Mouse (Mus musculus) megakaryocyte, embryonic 14.5 days (primary cell): ENCODE measurements at regions not wholly inside any gene's neighbourhood (a gene's known extent, or its start where the extent isn't known, plus 50 kb on each side); places are given as distances from the start of the nearest gene placed in this dataset.
A peak's percentile ranks its signal among the peaks of the same experiment; 100 is the strongest.

Source experiments
- H3K27me3 ChIP-seq: replicated peaks from 2 replicates; pipeline ENCODE3; 2012; ENCODE audit warnings: inconsistent platforms
- H3K36me3 ChIP-seq: replicated peaks from 2 replicates; pipeline ENCODE3; 2012; ENCODE audit warnings: low read length, inconsistent platforms, mixed read lengths
- H3K4me1 ChIP-seq: 2 replicates; pipeline ENCODE4 v1.6.1; 2012; ENCODE audit warnings: inconsistent platforms
- H3K4me3 ChIP-seq: replicated peaks from 2 replicates; pipeline ENCODE3; 2012; ENCODE audit warnings: moderate library complexity, mild to moderate bottlenecking, inconsistent platforms
- H3K9me3 ChIP-seq: 2 replicates; pipeline ENCODE4 v1.6.1; 2012; ENCODE audit warnings: inconsistent platforms
- FLI1 ChIP-seq: IDR thresholded peaks from 2 replicates; pipeline ENCODE4 v1.6.1; 2012; ENCODE audit warnings: low read length, inconsistent platforms, mixed read lengths
- GATA1 ChIP-seq: IDR thresholded peaks from 3 replicates; pipeline ENCODE4 v1.6.1; 2012; ENCODE audit warnings: mixed read lengths, low read length, inconsistent platforms, borderline replicate concordance

- Histone ChIP-seq H3K4me3 (peak overlapping the region; percentile 28), H3K36me3 (no peaks in the 10 kb centered on the region), H3K9me3 (peaks cover 77% of the 10 kb centered on the region), H3K4me1 (no peaks in the 10 kb centered on the region), H3K27me3 (no peaks in the 10 kb centered on the region)
- TF ChIP-seq FLI1 (no peak), GATA1 (no peak)
Observed at GRCm38 (mm10) chr1:190259576-190259975, 89.1 kb upstream of the Prox1 start.

- TF ChIP-seq GATA1 (no peak), FLI1 (no peak)
- no peaks in the 10 kb centered on the region for H3K36me3 ChIP-seq
- H3K9me3 ChIP-seq, result peaks cover 82% of the 10 kb centered on the region
- H3K4me3 ChIP-seq, result no peak overlapping the region
- no peaks in the 10 kb centered on the region for H3K4me1 ChIP-seq
- no peaks in the 10 kb centered on the region for H3K27me3 ChIP-seq
Observed at GRCm38 (mm10) chr1:190250574-190251246, 80.2 kb upstream of the Prox1 start.

GRCm38 (mm10) chr1:190242526-190242925, 72.0 kb upstream of the Prox1 start:
- H3K4me1 ChIP-seq, result no peaks in the 10 kb centered on the region
- H3K36me3 ChIP-seq, result no peaks in the 10 kb centered on the region
- H3K27me3 ChIP-seq, result no peaks in the 10 kb centered on the region
- TF ChIP-seq GATA1 (no peak), FLI1 (no peak)
- H3K4me3 ChIP-seq, result no peak overlapping the region
- H3K9me3 ChIP-seq, result peaks cover 40% of the 10 kb centered on the region

DNA sequence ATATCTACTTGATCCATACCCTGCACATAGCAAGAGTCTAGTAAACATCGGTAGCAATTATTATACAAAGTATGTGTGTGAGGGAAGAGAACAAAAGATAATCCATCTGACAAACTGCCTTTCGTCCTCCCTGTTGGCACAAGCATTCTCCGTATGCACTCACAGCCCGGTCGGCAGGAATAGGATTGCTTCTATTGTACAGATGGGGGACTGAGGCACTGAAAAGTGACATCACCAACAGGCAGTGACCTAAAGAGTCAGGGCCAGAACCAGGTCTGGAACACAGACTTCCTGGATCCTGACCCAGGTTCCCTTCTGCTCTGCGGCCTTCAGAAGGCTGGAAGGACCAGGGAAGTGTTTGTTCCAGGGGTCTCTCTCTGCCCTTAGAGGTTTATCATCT, 69.3 kb upstream of the Prox1 start:
- Histone ChIP-seq H3K9me3 (peaks cover 18% of the 10 kb centered on the region), H3K4me3 (no peak overlapping the region)
- TF ChIP-seq GATA1 (no peak), FLI1 (no peak)

DNA sequence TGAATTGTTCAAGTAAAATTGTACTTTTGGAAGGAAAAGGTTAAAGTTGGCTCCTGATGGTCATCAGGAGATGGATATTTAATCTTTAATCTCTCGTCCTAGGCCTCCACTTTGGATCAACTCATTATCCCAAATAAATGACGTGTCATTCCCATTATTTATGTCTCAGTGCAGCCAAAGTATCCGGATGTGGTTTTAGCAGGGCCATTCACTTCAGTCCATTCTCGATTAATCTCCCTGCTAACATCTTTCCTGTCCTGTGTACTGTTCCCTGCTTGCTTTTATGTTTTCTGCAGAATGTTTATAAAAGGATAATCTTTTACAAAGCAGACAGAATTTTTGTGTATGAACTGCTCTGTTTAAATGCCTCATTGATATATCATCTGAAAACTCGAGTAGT, 60.4 kb upstream of the Prox1 start:
- peaks cover 41% of the 10 kb centered on the region for H3K9me3 ChIP-seq
- H3K4me1 ChIP-seq, result no peaks in the 10 kb centered on the region
- TF ChIP-seq FLI1 (no peak), GATA1 (no peak)
- H3K4me3 ChIP-seq, result no peak overlapping the region
- no peaks in the 10 kb centered on the region for H3K27me3 ChIP-seq
- H3K36me3 ChIP-seq, result no peaks in the 10 kb centered on the region

More for the DNA sequence above, 69.3 kb upstream of the Prox1 start:
- H3K27me3 ChIP-seq, result no peaks in the 10 kb centered on the region
- H3K4me1 ChIP-seq, result no peaks in the 10 kb centered on the region
- H3K36me3 ChIP-seq, result no peaks in the 10 kb centered on the region

GRCm38 (mm10) chr1:190220417-190220816, 49.9 kb upstream of the Prox1 start:
- H3K4me3 ChIP-seq, result no peak overlapping the region
- no peaks in the 10 kb centered on the region for H3K36me3 ChIP-seq
- peaks cover 43% of the 10 kb centered on the region for H3K9me3 ChIP-seq
- no peaks in the 10 kb centered on the region for H3K27me3 ChIP-seq
- no peak for TF ChIP-seq GATA1
- TF ChIP-seq FLI1, result no peak
- H3K4me1 ChIP-seq, result no peaks in the 10 kb centered on the region
